Mouse (Mus musculus) heart, embryonic 14.5 days (tissue): ENCODE measurements at regions not wholly inside any gene's neighbourhood (a gene's known extent, or its start where the extent isn't known, plus 50 kb on each side); places are given as distances from the start of the nearest gene placed in this dataset.

Experiments used
- ATAC-seq: fragments of 200-750 bp; cut with Nextera tagmentation; 2 replicates; pipeline ENCODE4 v1.8.0; 2017; ENCODE audit warnings: low read depth, moderate TSS enrichment; ENCODE audit not compliant: insufficient number of reproducible peaks, insufficient read depth, low FRiP score
- H3K27ac ChIP-seq, 2 experiments: fragments of 200-500 bp in 1 of 2; fragments of 300-500 bp in 1 of 2; sonication (generic) in 1 of 2; replicated peaks in 1 of 2; 2 replicates each; pipeline ENCODE4 v1.5.1; 2012 to 2014; ENCODE audit warnings: low read depth in 2 of 2, low read length in 2 of 2, control low read depth in 1 of 2, mild to moderate bottlenecking in 1 of 2, mixed read lengths in 1 of 2; ENCODE audit not compliant: control insufficient read depth in 1 of 2, insufficient read depth in 1 of 2
- H3K27me3 ChIP-seq: fragments of 300-500 bp; sonication (generic); 2 replicates; pipeline ENCODE4 v1.6.1; 2014; ENCODE audit warnings: mild to moderate bottlenecking, low read length, control low read depth; ENCODE audit not compliant: control insufficient read depth, insufficient read depth
- H3K36me3 ChIP-seq: fragments of 300-500 bp; sonication (generic); 2 replicates; pipeline ENCODE4 v1.6.1; 2014; ENCODE audit warnings: mild to moderate bottlenecking, control low read depth, low read length, mixed read lengths; ENCODE audit not compliant: control insufficient read depth, insufficient read depth
- H3K4me1 ChIP-seq, 2 experiments: fragments of 200-500 bp in 1 of 2; fragments of 300-500 bp in 1 of 2; sonication (generic) in 1 of 2; 2 replicates each; pipeline ENCODE4 v1.6.1; 2012 to 2014; ENCODE audit warnings: low read length in 2 of 2, control low read depth in 1 of 2, mixed read lengths in 1 of 2; ENCODE audit not compliant: control insufficient read depth in 2 of 2, insufficient read depth in 2 of 2
- H3K4me2 ChIP-seq: fragments of 300-500 bp; sonication (generic); 2 replicates; pipeline ENCODE4 v1.6.1; 2014; ENCODE audit warnings: mild to moderate bottlenecking, low read length
- H3K4me3 ChIP-seq, 2 experiments: fragments of 200-500 bp in 1 of 2; fragments of 300-500 bp in 1 of 2; sonication (generic) in 1 of 2; 2 replicates each; pipeline ENCODE4 v1.5.1; 2012 to 2014; ENCODE audit warnings: low read length in 2 of 2, mild to moderate bottlenecking in 2 of 2, control low read depth in 1 of 2, low read depth in 1 of 2, moderate library complexity in 1 of 2; ENCODE audit not compliant: control insufficient read depth in 1 of 2, insufficient read depth in 1 of 2
- H3K9ac ChIP-seq: fragments of 300-500 bp; sonication (generic); 2 replicates; pipeline ENCODE4 v1.6.1; 2014; ENCODE audit warnings: mild to moderate bottlenecking, low read length
- H3K9me3 ChIP-seq: fragments of 300-500 bp; sonication (generic); 2 replicates; pipeline ENCODE4 v1.6.1; 2016; ENCODE audit warnings: low read length, control low read depth; ENCODE audit not compliant: control insufficient read depth
- WGBS: fragments of 180-500 bp; shearing (Covaris S2); extraction: QIAGEN DNeasy Blood & Tissue Kit; methylation state at CpG from one replicate; pipeline ENCODE4 v1.1.7; 2014; 5-methylcytosine and 5-hydroxymethylcytosine counted together

DNA sequence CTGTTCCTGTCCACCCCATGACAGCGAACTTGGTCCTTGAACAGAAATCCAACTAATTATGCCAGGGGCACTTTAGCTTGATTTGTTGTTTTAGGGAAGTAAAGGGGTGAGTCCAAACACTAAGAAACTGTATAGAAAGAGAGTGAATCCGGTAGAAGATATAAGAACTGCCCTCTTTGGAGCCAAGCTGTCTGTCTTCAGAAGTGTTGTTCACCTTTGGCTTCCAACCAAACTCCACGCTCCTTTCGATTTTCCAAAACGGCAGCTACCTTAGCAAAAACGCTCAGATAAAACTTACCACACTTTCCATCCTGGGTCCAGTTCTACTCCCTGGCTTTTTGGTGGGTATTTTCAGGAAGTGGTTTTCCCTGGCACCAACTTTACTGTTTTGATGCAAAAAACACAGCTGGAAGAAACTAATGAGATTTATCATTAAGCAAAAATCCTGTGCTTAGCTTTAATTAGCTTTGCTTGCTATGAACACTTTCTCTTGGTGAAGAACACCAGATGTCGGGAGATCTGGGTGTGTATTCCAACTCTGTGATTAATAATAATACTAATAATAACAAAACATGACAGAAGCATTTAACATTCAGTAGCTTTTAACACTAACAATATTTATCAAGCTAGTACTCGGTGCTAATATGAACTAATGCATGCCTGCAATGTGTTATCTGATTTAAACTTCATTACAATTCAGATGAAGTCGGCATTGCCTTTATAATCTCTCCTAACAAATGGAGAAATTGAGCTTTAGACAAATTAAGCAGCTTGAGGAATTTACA lies 365.3 kb downstream of the Ets1 start:
- no peak for ATAC-seq
- H3K9ac ChIP-seq: no peak overlapping the region
- H3K27me3 ChIP-seq: no peaks in the 10 kb centered on the region
- H3K9me3 ChIP-seq: no peaks in the 10 kb centered on the region; the same call in 1 of the 2 replicates
- no peaks in the 10 kb centered on the region for H3K36me3 ChIP-seq
- 43% methylated on average over 9 of the region's 9 CpGs for WGBS
- peak overlapping the region in 1 of 2 experiments; percentile 48; a peak in 2 of 4 replicates for H3K27ac ChIP-seq
- H3K4me3 ChIP-seq: no peak overlapping the region
- peak overlapping the region; percentile 24 for H3K4me2 ChIP-seq
- H3K4me1 ChIP-seq: peaks cover 0 to 10% of the 10 kb centered on the region in 2 experiments; a peak in 2 of 4 replicates

DNA sequence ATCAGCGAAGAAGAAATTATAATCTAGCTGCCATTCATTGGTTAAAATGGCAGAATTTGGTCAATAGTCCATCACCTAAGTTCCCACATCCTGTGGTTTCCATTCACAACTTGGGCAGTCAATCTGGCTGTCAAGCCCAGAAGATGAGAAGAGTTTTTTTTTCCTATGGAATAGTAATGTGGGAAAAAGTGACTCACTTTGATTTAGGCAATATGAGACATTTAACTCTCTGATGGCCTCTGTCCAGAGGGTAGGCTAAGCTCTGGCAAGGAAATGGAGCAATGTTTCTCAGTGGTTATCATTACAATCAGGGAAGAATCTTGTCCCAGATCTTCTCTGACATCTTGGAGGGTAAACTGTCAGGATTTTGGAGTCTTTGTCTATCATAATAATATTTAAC lies 367.9 kb downstream of the Ets1 start:
- no peak for ATAC-seq
- H3K4me3 ChIP-seq: no peak overlapping the region

DNA sequence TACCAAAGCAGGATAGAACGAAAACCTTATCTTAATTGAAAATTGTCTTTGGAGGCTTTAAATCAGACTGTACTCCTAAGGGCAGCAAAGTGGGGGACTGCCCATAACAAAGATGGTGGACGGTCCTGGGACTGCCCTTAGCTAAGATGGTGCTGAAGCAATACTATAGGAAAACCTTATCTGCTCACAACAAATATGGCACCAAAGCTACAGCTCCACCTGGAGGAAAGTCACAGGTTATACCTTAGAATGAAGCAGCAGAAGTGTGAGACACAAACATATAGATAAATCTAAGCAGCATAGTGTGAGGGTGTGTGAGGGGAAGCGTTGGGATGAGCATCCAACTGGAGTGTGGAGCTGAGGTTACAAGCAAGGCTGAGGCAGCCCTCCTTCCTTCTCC lies 368.5 kb downstream of the Ets1 start:
- Histone ChIP-seq H3K36me3 (no peaks in the 10 kb centered on the region), H3K9me3 (no peaks in the 10 kb centered on the region), H3K27me3 (no peaks in the 10 kb centered on the region), H3K4me1 (peaks cover 0 to 10% of the 10 kb centered on the region in 2 experiments; a peak in 2 of 4 replicates), H3K4me2 (no peak overlapping the region), H3K9ac (no peak overlapping the region), H3K27ac (no peak overlapping the region), H3K4me3 (no peak overlapping the region)
- no peak for ATAC-seq
- 86% methylated on average over 3 of the region's 3 CpGs for WGBS

More for the DNA sequence above, 367.9 kb downstream of the Ets1 start:
- peaks cover 0 to 10% of the 10 kb centered on the region in 2 experiments; a peak in 2 of 4 replicates for H3K4me1 ChIP-seq
- H3K9ac ChIP-seq: no peak overlapping the region
- no peaks in the 10 kb centered on the region for H3K27me3 ChIP-seq
- WGBS: 71% methylated on average over 1 of the region's 1 CpGs
- H3K4me2 ChIP-seq: no peak overlapping the region
- H3K36me3 ChIP-seq: no peaks in the 10 kb centered on the region
- H3K9me3 ChIP-seq: no peaks in the 10 kb centered on the region
- H3K27ac ChIP-seq: no peak overlapping the region

DNA sequence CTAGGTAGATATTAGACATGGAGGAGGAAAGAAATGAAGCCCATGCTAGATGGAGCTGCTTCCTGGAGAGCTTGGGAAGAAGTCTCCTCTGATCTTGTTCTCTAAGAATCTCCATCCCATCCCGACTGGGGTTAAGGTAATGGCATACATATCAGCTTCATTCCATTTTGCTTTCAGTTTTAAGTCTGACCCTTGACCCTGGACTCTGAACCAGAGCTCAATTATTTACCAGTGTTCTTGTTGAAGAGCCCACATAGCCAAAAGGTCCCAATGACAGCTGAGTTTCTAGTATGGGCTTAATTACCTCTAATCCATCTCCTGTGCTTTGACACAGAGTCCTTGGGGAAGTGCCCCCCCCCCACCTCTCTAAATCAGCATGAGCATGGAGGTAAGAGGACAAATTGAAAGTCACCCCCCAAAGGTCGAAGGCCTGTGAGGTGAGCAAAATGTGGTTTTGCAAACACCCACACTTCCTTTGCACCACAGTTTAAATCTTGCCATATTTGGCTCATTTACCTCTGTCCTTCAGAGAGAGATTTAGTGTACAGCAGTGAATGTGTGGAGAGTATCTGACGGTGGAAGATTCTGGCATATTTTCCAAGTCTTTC lies 371.5 kb downstream of the Ets1 start:
- 67% methylated on average over 3 of the region's 3 CpGs for WGBS
- H3K4me2 ChIP-seq: no peak overlapping the region

DNA sequence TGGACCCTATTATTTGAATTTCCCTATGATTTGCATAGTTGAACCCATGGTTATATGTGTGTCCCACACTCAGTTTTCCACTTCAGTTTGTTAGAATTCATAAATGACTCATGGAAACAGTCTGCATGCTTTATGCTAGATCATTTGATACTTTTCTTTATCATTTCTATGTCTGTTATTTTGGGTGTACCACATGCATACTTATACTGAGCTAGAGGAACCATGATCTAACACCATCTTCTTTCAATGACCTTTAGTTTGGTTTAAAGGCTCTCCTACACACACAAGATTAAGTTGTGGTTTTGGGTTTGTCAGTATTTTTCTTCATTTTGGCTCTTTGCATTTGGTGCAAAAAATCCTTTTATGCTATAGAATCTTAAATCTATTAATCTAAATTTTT lies 375.2 kb downstream of the Ets1 start:
- Histone ChIP-seq H3K27me3 (no peaks in the 10 kb centered on the region), H3K36me3 (no peaks in the 10 kb centered on the region), H3K9ac (no peak overlapping the region), H3K4me1 (no peaks in the 10 kb centered on the region), H3K4me3 (no peak overlapping the region), H3K9me3 (no peaks in the 10 kb centered on the region), H3K27ac (no peak overlapping the region), H3K4me2 (no peak overlapping the region)
- no peak for ATAC-seq

More for the DNA sequence above, 371.5 kb downstream of the Ets1 start:
- Histone ChIP-seq H3K4me1 (no peaks in the 10 kb centered on the region), H3K36me3 (no peaks in the 10 kb centered on the region), H3K27ac (no peak overlapping the region), H3K4me3 (no peak overlapping the region), H3K9ac (no peak overlapping the region), H3K27me3 (no peaks in the 10 kb centered on the region), H3K9me3 (no peaks in the 10 kb centered on the region)
- ATAC-seq: no peak

DNA sequence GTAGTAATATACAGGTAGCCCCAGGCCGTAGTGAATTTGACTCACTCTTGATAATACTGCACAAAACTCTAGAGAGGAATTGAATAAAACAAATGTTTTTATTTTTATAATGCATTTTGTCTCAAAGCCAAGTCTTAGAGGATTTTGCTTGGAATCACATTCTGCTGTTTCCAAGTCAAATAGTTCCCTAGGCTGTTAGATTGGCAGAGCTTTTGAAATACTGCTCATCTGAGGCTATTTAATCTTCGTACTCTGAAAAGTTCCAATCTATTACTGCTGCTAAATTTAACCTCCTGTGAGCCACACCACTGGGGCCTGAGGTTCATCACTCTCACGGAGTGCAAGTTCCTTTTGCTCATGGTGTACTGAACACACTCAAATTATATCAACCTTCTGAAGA lies 399.4 kb downstream of the Ets1 start:
- Histone ChIP-seq H3K27me3 (no peaks in the 10 kb centered on the region), H3K4me2 (no peak overlapping the region), H3K4me3 (no peak overlapping the region), H3K9me3 (no peaks in the 10 kb centered on the region), H3K27ac (no peak overlapping the region), H3K9ac (no peak overlapping the region), H3K4me1 (peaks cover 0 to 3% of the 10 kb centered on the region in 2 experiments; a peak in 1 of 4 replicates), H3K36me3 (no peaks in the 10 kb centered on the region)
- WGBS: 33% methylated on average over 3 of the region's 3 CpGs
- no peak for ATAC-seq

DNA sequence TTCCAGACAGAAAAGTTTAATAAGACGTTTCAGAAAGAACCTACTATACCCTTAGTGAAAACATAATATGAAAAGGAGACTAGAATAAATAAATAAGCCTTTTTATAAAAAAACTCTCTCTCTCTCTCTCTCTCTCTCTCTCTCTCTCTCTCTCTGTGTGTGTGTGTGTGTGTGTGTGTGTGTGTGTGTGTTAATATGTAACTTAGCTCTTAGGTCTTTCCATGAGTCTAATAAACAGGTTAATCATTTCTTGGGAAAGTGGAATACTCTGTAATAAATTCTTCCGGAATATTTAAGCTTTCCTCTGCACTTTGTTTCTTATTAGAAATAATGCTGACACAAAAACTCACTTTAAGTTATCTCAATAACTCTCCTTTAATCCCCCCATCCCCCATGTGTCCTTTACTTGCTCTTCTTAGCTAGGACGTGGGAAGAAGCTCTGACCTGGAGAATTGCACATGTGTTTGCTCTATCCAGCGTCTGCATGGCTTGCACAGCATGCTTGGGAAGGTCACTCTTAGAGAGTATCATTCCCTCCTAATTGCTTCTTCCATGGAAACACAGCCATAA lies 403.3 kb downstream of the Ets1 start:
- Histone ChIP-seq H3K27me3 (no peaks in the 10 kb centered on the region), H3K27ac (no peak overlapping the region), H3K9ac (no peak overlapping the region), H3K4me1 (peaks cover 0 to 3% of the 10 kb centered on the region in 2 experiments; a peak in 1 of 4 replicates), H3K36me3 (no peaks in the 10 kb centered on the region), H3K4me2 (no peak overlapping the region), H3K4me3 (no peak overlapping the region), H3K9me3 (no peaks in the 10 kb centered on the region)
- WGBS: 72% methylated on average over 4 of the region's 4 CpGs
- ATAC-seq: no peak
